Mouse (Mus musculus): ENCODE results near the gene 5730596B20Rik.

5730596B20Rik gene

GRCm38 (mm10) chr6:52177061-52177735 is at the start of gene 5730596B20Rik:
5730596B20Rik (plus strand) TSS chr6:52177498.
- DNase-seq (ENCODE audit: low spot score in 2 of 2), result no peak

- DNase-seq (ENCODE audit: low spot score in 2 of 2), result no peak
These were observed 39.3 kb upstream of the 5730596B20Rik start for GRCm38 (mm10) chr6:52137841-52138535.

- no peak for DNase-seq (ENCODE audit: low spot score in 2 of 2)
These were observed 38.7 kb upstream of the 5730596B20Rik start for GRCm38 (mm10) chr6:52138576-52138975.

DNA sequence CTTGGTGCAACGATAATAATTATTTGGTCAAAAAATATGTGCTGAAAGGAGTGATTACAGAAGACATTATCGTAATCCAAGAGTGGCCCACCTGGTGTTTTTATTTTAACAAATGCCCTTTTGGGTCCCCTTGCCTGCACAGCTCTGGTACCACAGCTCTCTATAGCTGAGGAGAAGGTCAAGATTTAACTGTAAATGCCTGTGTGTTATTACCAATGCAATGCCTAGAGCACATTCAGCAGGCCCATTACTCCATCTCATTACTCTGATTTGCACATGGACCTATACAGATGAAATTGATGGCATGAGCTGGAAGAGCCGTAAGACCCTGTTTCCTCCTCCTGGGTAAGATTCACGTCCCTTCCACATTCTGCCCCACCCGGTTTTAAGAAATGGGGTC is 38.2 kb upstream of the 5730596B20Rik start:
- no peak for DNase-seq (ENCODE audit: low spot score in 2 of 2)

- no peak for DNase-seq (ENCODE audit: low spot score in 2 of 2)
These were observed 26.8 kb upstream of the 5730596B20Rik start for GRCm38 (mm10) chr6:52150401-52150966.

GRCm38 (mm10) chr6:52151571-52151970 is 25.7 kb upstream of the 5730596B20Rik start:
- DNase-seq (ENCODE audit: low spot score in 2 of 2), result no peak

DNA sequence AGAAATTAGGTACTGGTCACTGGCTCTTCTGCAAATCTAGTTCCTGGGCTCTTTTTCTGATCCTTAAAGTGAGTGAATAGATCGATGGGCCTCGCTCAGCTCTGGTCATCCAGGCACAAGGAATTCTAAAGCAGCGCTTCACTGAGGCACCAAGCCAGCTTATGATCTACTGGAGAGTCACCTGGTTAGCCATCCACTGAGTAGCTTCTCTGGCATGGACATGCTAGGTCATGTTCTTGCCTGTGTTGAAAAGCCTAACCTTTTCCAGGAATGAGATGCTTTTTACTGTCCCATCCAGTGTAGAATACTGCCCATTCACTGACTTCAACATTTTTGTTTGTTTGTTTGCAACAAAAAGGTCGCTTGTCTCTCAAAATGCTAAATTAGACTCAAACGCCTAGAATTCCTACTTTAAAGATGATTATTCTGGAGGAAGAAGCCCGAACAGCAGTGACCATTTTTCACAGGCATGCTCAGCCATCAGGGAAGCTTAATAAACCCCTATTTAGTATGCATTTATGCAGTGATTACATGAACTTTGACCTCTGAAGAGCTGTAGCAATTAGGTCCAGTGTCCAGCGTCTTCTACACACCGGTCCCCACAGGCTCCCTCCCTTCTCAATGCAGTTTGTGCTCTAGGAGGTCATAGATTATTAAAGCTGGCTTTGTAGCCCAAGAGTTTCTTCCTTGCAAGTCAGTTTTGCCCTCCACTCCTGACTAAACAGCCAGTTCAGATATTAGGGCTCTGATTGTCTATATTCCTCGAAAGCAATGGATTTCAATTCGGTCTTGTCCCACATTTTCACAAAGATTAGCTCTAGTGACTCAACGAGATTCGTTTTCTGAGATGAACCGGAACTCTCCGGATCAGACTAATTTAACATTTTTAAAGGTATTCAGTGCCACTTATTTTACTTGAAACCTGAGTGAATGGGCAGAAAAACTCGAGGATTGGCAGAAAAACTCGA is 24.8 kb upstream of the 5730596B20Rik start:
- no peak for DNase-seq (ENCODE audit: low spot score in 2 of 2)

GRCm38 (mm10) chr6:52153270-52153669 is 24.0 kb upstream of the 5730596B20Rik start:
- DNase-seq (ENCODE audit: low spot score in 2 of 2), result no peak

DNA sequence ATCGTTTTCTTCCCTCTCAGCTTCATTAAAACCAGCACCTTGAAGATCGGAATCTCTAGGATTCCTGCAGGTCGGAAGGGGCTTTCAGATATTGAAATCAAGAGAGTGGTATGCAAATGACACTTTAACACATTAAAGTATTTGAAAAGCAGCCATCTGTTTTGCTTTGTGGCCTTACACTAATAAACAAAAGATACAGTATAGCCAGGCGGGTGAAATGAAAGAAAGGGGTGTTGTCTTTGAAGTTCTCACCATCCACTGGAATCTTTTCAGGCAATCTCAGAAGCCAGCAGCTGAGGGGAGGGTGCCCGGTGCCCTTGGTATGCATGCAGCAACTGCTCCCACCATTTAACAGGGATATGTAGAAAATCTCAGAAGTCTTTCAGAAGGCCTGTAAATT is 23.3 kb upstream of the 5730596B20Rik start:
- DNase-seq (ENCODE audit: low spot score in 2 of 2), result no peak

DNA sequence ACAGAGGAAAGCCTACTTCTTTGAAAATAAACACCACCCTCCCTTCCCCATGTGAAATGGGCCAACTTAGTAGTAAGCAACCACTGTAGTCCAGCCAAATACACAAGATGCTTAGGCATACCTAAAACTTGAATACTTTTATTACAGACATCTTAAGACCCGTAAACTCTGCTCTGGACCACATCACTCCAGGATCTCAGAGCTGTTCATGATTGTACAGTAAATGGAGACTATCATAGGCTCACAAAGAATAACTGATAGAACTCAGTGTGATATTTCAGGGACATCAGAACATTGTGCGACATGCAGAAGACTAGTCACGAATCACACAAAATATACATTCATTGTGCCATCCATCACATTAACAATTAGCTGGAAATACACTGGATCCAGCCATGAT is 21.8 kb upstream of the 5730596B20Rik start:
- DNase-seq (ENCODE audit: low spot score in 2 of 2), result no peak

- DNase-seq (ENCODE audit: low spot score in 2 of 2), result no peak
These were observed 20.6 kb upstream of the 5730596B20Rik start for GRCm38 (mm10) chr6:52156551-52157200.

DNA sequence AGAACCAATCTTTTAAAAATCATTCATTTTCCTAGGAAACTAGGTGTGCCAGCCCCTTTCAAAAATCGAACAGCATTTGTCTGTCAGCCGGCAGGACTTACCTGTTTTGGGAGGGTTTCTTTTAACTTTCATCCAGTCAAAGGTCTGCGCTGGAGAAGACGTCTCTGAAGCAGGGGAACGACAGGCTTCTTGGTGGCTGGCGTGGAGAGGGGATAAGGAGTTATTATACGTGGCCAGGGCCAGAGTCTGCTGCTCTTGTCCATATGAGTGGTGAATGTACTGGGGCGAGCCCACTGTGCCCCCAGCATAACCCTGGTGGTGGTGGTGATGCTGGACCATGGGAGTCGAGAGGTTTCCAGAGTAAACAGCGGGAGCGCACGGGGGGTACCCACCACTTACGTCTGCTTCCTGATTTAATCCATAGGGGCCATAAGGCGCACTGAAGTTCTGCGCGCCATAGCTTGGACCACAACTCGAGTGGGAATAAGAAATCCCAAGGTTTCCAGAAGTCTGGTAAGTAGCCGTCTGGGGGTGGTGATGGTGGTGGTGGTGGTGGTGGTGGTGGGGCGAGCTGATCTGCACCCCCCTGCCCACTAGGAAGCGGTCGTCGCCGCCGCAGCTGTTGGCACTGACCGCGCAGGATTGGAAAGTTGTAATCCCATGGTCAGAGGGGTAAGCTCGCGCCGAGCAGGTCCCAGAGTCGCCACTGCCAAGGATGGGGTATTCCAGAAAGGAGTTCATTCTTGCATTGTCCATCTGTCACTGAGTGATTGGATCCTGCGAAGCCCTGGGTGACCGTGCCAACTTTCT is 19.6 kb upstream of the 5730596B20Rik start:
- no peak for DNase-seq (ENCODE audit: low spot score in 2 of 2)

- no peak for DNase-seq (ENCODE audit: low spot score in 2 of 2)
These were observed 18.8 kb upstream of the 5730596B20Rik start, which contains the start of gene Hoxa1 for GRCm38 (mm10) chr6:52158276-52159051. Hoxa1 (minus strand) TSS chr6:52158317.

DNA sequence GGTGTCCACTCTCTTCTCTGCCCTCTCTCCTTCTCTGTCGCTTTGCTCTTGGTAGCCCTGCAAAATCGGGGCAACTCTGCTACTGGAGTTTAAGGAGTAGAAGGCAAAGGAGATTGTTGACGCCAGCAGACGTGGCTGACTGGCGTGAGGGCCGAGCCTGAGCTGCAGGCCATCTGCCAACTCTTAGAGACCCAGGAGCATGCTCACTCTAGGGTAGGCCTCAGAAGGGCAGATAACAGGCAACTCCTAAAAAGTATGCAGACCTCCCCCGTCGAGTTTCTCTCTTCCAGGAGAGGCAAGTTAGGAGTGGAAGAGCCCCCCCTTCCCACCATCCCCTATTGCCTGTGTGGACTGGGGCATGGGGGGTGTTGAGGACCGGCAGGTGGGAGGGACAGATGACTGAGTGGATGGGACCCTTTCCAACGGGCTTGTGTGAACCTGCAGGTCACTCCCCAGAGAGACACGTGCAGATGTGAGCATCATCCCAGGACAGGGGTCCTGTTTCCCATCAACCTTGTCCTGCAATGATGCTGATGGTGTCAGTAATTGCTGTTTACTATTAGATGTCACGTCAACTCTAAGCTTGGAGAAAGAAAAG is 18.0 kb upstream of the 5730596B20Rik start:
- no peak for DNase-seq (ENCODE audit: low spot score in 2 of 2)

GRCm38 (mm10) chr6:52159979-52160378 is 17.3 kb upstream of the 5730596B20Rik start:
- DNase-seq (ENCODE audit: low spot score in 2 of 2), result no peak

- no peak for DNase-seq (ENCODE audit: low spot score in 2 of 2)
These were observed 16.6 kb upstream of the 5730596B20Rik start for GRCm38 (mm10) chr6:52160511-52161335.

GRCm38 (mm10) chr6:52161336-52162092 is 15.8 kb upstream of the 5730596B20Rik start:
- DNase-seq (ENCODE audit: low spot score in 2 of 2), result no peak

- DNase-seq (ENCODE audit: low spot score in 2 of 2), result no peak
These were observed 15.3 kb upstream of the 5730596B20Rik start for GRCm38 (mm10) chr6:52162093-52162380.
